Mouse (Mus musculus) erythroblast, embryonic 14.5 days (primary cell): Measurements from ENCODE around the gene Rsph3a.

Source experiments
- GATA1 ChIP-seq: IDR thresholded peaks from 2 replicates; pipeline ENCODE4 v1.6.1; 2012; ENCODE audit warnings: low read length, inconsistent platforms, mixed read lengths
- TAL1 ChIP-seq: IDR thresholded peaks from 3 replicates; pipeline ENCODE4 v1.6.1; 2012; ENCODE audit warnings: low read length, inconsistent platforms, mixed read lengths

DNA sequence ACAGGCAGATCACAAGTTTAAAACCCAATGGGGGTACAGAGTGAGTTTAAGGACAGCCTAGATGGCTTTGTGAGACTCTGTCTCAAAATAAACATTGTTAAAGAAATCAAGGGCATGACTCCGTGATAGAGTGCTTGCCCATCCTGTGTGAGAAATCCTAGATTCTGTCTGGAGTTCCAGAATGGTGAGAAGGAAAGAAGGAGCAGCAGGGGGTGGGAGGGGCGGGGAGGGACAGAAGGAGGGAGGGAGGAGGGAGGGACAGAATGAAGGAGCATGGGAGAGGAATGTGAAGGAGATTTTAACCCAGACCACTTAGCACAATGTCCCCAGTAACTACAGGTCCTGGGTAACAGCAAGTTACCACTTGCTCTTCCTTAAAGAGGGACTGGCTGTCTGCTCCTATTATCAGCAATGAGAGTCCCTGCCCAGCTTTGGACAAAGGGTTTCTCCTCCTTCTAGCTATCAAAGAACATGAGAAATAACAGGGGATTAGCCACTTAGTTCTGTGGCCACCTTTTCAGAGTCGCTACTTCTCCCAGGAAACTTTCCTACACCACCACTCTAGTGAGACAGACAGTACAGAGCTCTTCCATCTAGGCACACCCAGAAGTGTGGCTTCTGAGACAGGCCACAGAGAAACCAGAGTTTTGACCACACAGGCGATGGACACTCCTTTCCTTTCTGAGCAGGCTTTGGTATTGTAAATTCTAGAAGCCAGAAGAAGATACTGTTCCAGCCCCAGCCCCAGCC is 39.3 kb upstream of the Rsph3a start:
- TF ChIP-seq GATA1 = no peak
- no peak for TF ChIP-seq TAL1
